Comparison of ENCODE assay signal across 7 mouse cellular contexts in the genomic region with DNA sequence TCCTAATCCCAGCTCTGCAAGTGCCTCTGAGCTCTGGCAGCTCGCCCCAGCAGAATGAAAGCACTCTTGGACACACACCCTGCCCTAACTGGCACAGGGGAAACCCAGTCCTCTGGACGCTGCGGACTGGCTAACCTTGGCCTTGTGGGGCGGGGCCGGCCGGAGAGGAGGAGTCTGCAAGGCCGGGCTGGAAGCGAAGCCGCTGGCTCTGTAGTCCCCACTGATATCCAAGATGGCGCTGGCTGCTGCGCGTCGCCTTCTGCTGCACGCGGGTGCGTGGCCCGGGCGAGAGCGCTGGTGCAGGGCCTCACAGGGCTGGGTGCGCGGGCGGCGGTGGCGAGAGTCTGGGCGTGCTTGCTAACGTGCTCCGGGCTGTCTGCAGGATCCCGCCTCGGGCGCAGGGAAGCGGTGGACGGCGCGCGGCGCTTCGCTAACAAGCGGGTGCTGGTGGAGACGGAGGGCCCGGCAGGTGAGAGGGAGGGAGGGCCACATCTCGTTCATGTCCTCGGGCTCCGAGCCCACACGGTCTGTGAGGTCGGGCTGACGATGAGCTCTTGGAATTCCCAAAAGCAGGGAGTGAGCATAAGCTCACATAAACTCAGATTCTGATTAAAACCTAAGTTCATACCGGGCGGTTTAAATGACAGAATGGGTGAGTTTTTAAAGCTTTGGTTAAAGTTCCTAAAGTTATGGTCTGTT. TPM values are rescaled to one million over a fixed set of nuclear protein-coding genes. Genes with fewer than 3 reads are reported as not detected.
DNase-seq lines count a peak whose midpoint lies in the region; ATAC-seq lines count a peak whose summit lies in the region.

Gene Eci1 (plus strand): TSS at position 171 of the 699 bp plus-strand sequence.

- H3K9ac ChIP-seq in intestine, embryonic 16.5 days (ENCODE audit: low read depth, low read length), result peak within 1 kb of the TSS; percentile 97
- peak within 1 kb of the TSS; percentile 82 for H3K9ac ChIP-seq in midbrain, embryonic 11.5 days (ENCODE audit: low read length)

- peak; percentile 99 for DNase-seq in adrenal gland, adult 8-10 months
- DNase-seq in embryo, embryonic 9.5 days (ENCODE audit: extremely low spot score), result peak; percentile 96
- peak; percentile 87 to 94 for DNase-seq in gastrocnemius, postnatal 4 days (ENCODE audit: low spot score in 2 of 2)
- DNase-seq in left cerebral cortex, postnatal 36 days (ENCODE audit: low spot score in 2 of 2), result peak; percentile 86 to 87
- peak; percentile 96 for DNase-seq in midbrain, embryonic 11.5 days (ENCODE audit: low spot score, missing footprints)
- peak; percentile 97 for DNase-seq in skeletal muscle tissue, adult 2 months (ENCODE audit: low read depth, low spot score)

- H3K27ac ChIP-seq in intestine, embryonic 16.5 days (ENCODE audit: low read length), result peak within 1 kb of the TSS; percentile 98
- H3K27ac ChIP-seq in midbrain, embryonic 11.5 days (ENCODE audit: low read depth, low read length), result peak within 1 kb of the TSS; percentile 77

- H3K27me3 ChIP-seq in intestine, embryonic 16.5 days (replicated peaks; ENCODE audit: control insufficient read depth, insufficient read depth, low read length), result no peaks in the 10 kb centered on the region
- no peaks in the 10 kb centered on the region for H3K27me3 ChIP-seq in midbrain, embryonic 11.5 days (ENCODE audit: control insufficient read depth, insufficient read depth, low read length)

- peaks cover 17% of the 10 kb centered on the region for H3K36me3 ChIP-seq in intestine, embryonic 16.5 days (ENCODE audit: control insufficient read depth, insufficient read depth, low read length)
- peaks cover 25% of the 10 kb centered on the region for H3K36me3 ChIP-seq in midbrain, embryonic 11.5 days (ENCODE audit: control insufficient read depth, insufficient read depth, low read length)

- 0 out of 2 replicates have a peak, but pooled peaks cover 11% of the 10 kb centered on the region for H3K4me1 ChIP-seq in intestine, embryonic 16.5 days (ENCODE audit: control insufficient read depth, insufficient read depth, low read length)
- H3K4me1 ChIP-seq in midbrain, embryonic 11.5 days (ENCODE audit: control insufficient read depth, insufficient read depth, low read length), result peaks cover 5% of the 10 kb centered on the region; the same call in 1 of the 2 replicates

- H3K4me3 ChIP-seq in intestine, embryonic 16.5 days (ENCODE audit: low read length), result peak within 1 kb of the TSS; percentile 85
- peak within 1 kb of the TSS; percentile 63 for H3K4me3 ChIP-seq in midbrain, embryonic 11.5 days (ENCODE audit: low read depth, low read length)

- ATAC-seq in intestine, embryonic 16.5 days, result peak; percentile 98
- ATAC-seq in midbrain, embryonic 11.5 days (ENCODE audit: low FRiP score), result peak; percentile 98

- H3K4me2 ChIP-seq in intestine, embryonic 16.5 days (ENCODE audit: low read depth, low read length), result peak within 1 kb of the TSS; percentile 59
- H3K4me2 ChIP-seq in midbrain, embryonic 11.5 days, result peak within 1 kb of the TSS; percentile 38

- 0% methylated on average over 48 of the region's 48 CpGs for WGBS in intestine, embryonic 16.5 days
- WGBS in midbrain, embryonic 11.5 days, result under 1% methylated on average over 48 of the region's 48 CpGs

- intact Hi-C loops in left cerebral cortex, postnatal 36 days (cut with DNase I), result no loop called here

- no peaks in the 10 kb centered on the region for H3K9me3 ChIP-seq in intestine, embryonic 16.5 days (ENCODE audit: control insufficient read depth, low read length)
- H3K9me3 ChIP-seq in midbrain, embryonic 11.5 days (ENCODE audit: control insufficient read depth, low read length), result no peaks in the 10 kb centered on the region

RNA-seq across cellular contexts. Expression of gene Eci1, which starts in this region (rescaled TPM):
- total RNA-seq in adrenal gland, adult 8-10 months (2022), result 100 to 1,000 TPM; 142 to 242 (median 189) TPM
- 100 to 1,000 TPM; 117 to 133 TPM for total RNA-seq in gastrocnemius, postnatal 4 days (2021)
- polyA plus RNA-seq in intestine, embryonic 16.5 days (2015; fragmentation: Nextera tagmentation; extraction: Ambion mirVana), result 159 and 161 TPM in 2 replicates
- 10 to 100 TPM; 26.7 to 30.3 TPM for total RNA-seq in left cerebral cortex, postnatal 36 days (2021)
- 59.5 and 66.3 TPM in 2 replicates for polyA plus RNA-seq in midbrain, embryonic 11.5 days (2014; fragmentation: Nextera tagmentation; extraction: Ambion mirVana)

Comparison
In these comparisons a context has a peak if more than half of its experiments do, and no peak if none do; other contexts are left out.
1. Peak in every context shown above with its lines: DNase-seq, ATAC-seq, H3K4me3 ChIP-seq and H3K27ac ChIP-seq.